Mouse (Mus musculus): Measurements from ENCODE around the gene Nfkbid. TPM values are rescaled to one million over a fixed set of nuclear protein-coding genes. Genes with fewer than 3 reads are reported as not detected.

Nfkbid gene
- polyA plus RNA-seq, 1 experiment: 5.4 TPM

GRCm38 (mm10) chr7:30423071-30423641 lies 1.6 kb downstream of the Nfkbid start:
- DNase-seq (ENCODE audit: extremely low spot score in 1 of 2, low spot score in 1 of 2): peak in 1 of 2 experiments; percentile 77

GRCm38 (mm10) chr7:30429327-30429726 lies 7.8 kb downstream of the Nfkbid start:
- no peak for DNase-seq (ENCODE audit: extremely low spot score in 1 of 2, low spot score in 1 of 2)

GRCm38 (mm10) chr7:30430191-30430590 lies 8.7 kb downstream of the Nfkbid start:
- DNase-seq (ENCODE audit: extremely low spot score in 1 of 2, low spot score in 1 of 2): no peak

- peak; percentile 82 to 95 for DNase-seq (ENCODE audit: extremely low spot score in 1 of 2, low spot score in 1 of 2)
Measured at GRCm38 (mm10) chr7:30431793-30432192, 10.3 kb downstream of the Nfkbid start.

GRCm38 (mm10) chr7:30434238-30434637 lies 12.7 kb downstream of the Nfkbid start:
- no peak for DNase-seq (ENCODE audit: extremely low spot score in 1 of 2, low spot score in 1 of 2)

GRCm38 (mm10) chr7:30434701-30435100 lies 13.2 kb downstream of the Nfkbid start:
- DNase-seq (ENCODE audit: extremely low spot score in 1 of 2, low spot score in 1 of 2): no peak

- no peak for DNase-seq (ENCODE audit: extremely low spot score in 1 of 2, low spot score in 1 of 2)
Measured at GRCm38 (mm10) chr7:30435156-30435555, 13.6 kb downstream of the Nfkbid start.

GRCm38 (mm10) chr7:30436879-30437278 lies 15.3 kb downstream of the Nfkbid start:
- DNase-seq (ENCODE audit: extremely low spot score in 1 of 2, low spot score in 1 of 2): no peak

- DNase-seq (ENCODE audit: extremely low spot score in 1 of 2, low spot score in 1 of 2): no peak
Measured at GRCm38 (mm10) chr7:30439734-30440133, 18.2 kb downstream of the Nfkbid start.

GRCm38 (mm10) chr7:30440697-30441096 lies 19.2 kb downstream of the Nfkbid start:
- peak in 1 of 2 experiments; percentile 78 for DNase-seq (ENCODE audit: extremely low spot score in 1 of 2, low spot score in 1 of 2)

GRCm38 (mm10) chr7:30443696-30444095 lies 22.2 kb downstream of the Nfkbid start:
- DNase-seq (ENCODE audit: extremely low spot score in 1 of 2, low spot score in 1 of 2): no peak

- peak; percentile 61 to 75 for DNase-seq (ENCODE audit: extremely low spot score in 1 of 2, low spot score in 1 of 2)
Measured at GRCm38 (mm10) chr7:30444154-30444970, 22.8 kb downstream of the Nfkbid start.

GRCm38 (mm10) chr7:30444971-30445751 lies 23.6 kb downstream of the Nfkbid start, which contains the start of gene Aplp1:
TSS of gene Aplp1 (minus strand) at chr7:30445535.
- peak in 1 of 2 experiments; percentile 83 for DNase-seq (ENCODE audit: extremely low spot score in 1 of 2, low spot score in 1 of 2)

GRCm38 (mm10) chr7:30450241-30450640 lies 28.7 kb downstream of the Nfkbid start:
- no peak for DNase-seq (ENCODE audit: extremely low spot score in 1 of 2, low spot score in 1 of 2)

- no peak for DNase-seq (ENCODE audit: extremely low spot score in 1 of 2, low spot score in 1 of 2)
Measured at GRCm38 (mm10) chr7:30453327-30453726, 31.8 kb downstream of the Nfkbid start.

GRCm38 (mm10) chr7:30453766-30454165 lies 32.2 kb downstream of the Nfkbid start:
- no peak for DNase-seq (ENCODE audit: extremely low spot score in 1 of 2, low spot score in 1 of 2)

- DNase-seq (ENCODE audit: extremely low spot score in 1 of 2, low spot score in 1 of 2): no peak
Measured at GRCm38 (mm10) chr7:30454259-30454658, 32.7 kb downstream of the Nfkbid start.

- DNase-seq (ENCODE audit: extremely low spot score in 1 of 2, low spot score in 1 of 2): no peak
Measured at GRCm38 (mm10) chr7:30456487-30456886, 35.0 kb downstream of the Nfkbid start.

GRCm38 (mm10) chr7:30456911-30457628 lies 35.5 kb downstream of the Nfkbid start:
- no peak for DNase-seq (ENCODE audit: extremely low spot score in 1 of 2, low spot score in 1 of 2)

- peak in 1 of 2 experiments; percentile 68 for DNase-seq (ENCODE audit: extremely low spot score in 1 of 2, low spot score in 1 of 2)
Measured at GRCm38 (mm10) chr7:30457629-30458330, 36.2 kb downstream of the Nfkbid start, which contains the start of the genes Kirrel2 and Nphs1. TSS of gene Kirrel2 (minus strand) at chr7:30457690. TSS of gene Nphs1 (plus strand) at chr7:30458315.
